Mouse (Mus musculus): ENCODE results near the gene Pla2g4d. TPM values are rescaled to one million over a fixed set of nuclear protein-coding genes. Genes with fewer than 3 reads are reported as not detected.

Pla2g4d gene
- not detected in 2 replicates for polyA plus RNA-seq (2015; fragmentation: Nextera tagmentation; extraction: Ambion mirVana)

GRCm38 (mm10) chr2:120288995-120289394 lies at the start of gene Pla2g4d:
Gene Pla2g4d, minus strand, starts transcription at chr2:120289197.
- Histone ChIP-seq H3K4me2 (no peak within 1 kb of the TSS), H3K27ac (no peak within 1 kb of the TSS), H3K4me3 (no peak within 1 kb of the TSS), H3K9me3 (replicated peaks) (no peaks in the 10 kb centered on the region), H3K36me3 (ENCODE audit: poor library complexity, severe bottlenecking) (no peaks in the 10 kb centered on the region), H3K4me1 (no peaks in the 10 kb centered on the region), H3K27me3 (no peaks in the 10 kb centered on the region), H3K9ac (no peak within 1 kb of the TSS)
- WGBS: 73% methylated on average over 5 of the region's 5 CpGs
- ATAC-seq: no peak

- no peak for ATAC-seq
- WGBS: 74% methylated on average over 2 of the region's 2 CpGs
Measured at GRCm38 (mm10) chr2:120337886-120338285, 48.9 kb upstream of the Pla2g4d start.

GRCm38 (mm10) chr2:120331575-120331974 lies 42.6 kb upstream of the Pla2g4d start:
- Histone ChIP-seq H3K9ac (no peak overlapping the region), H3K36me3 (ENCODE audit: poor library complexity, severe bottlenecking) (peaks cover 84% of the 10 kb centered on the region), H3K4me3 (no peak overlapping the region), H3K4me1 (no peaks in the 10 kb centered on the region), H3K4me2 (no peak overlapping the region), H3K27ac (no peak overlapping the region), H3K9me3 (replicated peaks) (no peaks in the 10 kb centered on the region), H3K27me3 (no peaks in the 10 kb centered on the region)
- 95% methylated on average over 4 of the region's 4 CpGs for WGBS
- no peak for ATAC-seq

More at GRCm38 (mm10) chr2:120337886-120338285, 48.9 kb upstream of the Pla2g4d start:
- Histone ChIP-seq H3K4me3 (no peak overlapping the region), H3K4me2 (no peak overlapping the region), H3K27ac (no peak overlapping the region), H3K36me3 (ENCODE audit: poor library complexity, severe bottlenecking) (peaks cover 92% of the 10 kb centered on the region), H3K9ac (no peak overlapping the region), H3K27me3 (no peaks in the 10 kb centered on the region), H3K4me1 (no peaks in the 10 kb centered on the region), H3K9me3 (replicated peaks) (no peaks in the 10 kb centered on the region)

- Histone ChIP-seq H3K9me3 (replicated peaks) (no peaks in the 10 kb centered on the region), H3K27me3 (no peaks in the 10 kb centered on the region), H3K9ac (no peak overlapping the region), H3K36me3 (ENCODE audit: poor library complexity, severe bottlenecking) (peaks cover 47% of the 10 kb centered on the region), H3K4me1 (no peaks in the 10 kb centered on the region), H3K27ac (no peak overlapping the region), H3K4me2 (no peak overlapping the region), H3K4me3 (no peak overlapping the region)
- WGBS: 78% methylated on average over 4 of the region's 4 CpGs
- ATAC-seq: no peak
Measured at GRCm38 (mm10) chr2:120315077-120315476, 26.1 kb upstream of the Pla2g4d start.

- Histone ChIP-seq H3K27me3 (no peaks in the 10 kb centered on the region), H3K9me3 (replicated peaks) (no peaks in the 10 kb centered on the region), H3K4me2 (no peak overlapping the region), H3K27ac (no peak overlapping the region), H3K4me1 (no peaks in the 10 kb centered on the region), H3K4me3 (no peak overlapping the region), H3K36me3 (ENCODE audit: poor library complexity, severe bottlenecking) (peaks cover 41% of the 10 kb centered on the region), H3K9ac (no peak overlapping the region)
- ATAC-seq: no peak
- WGBS: 89% methylated on average over 4 of the region's 4 CpGs
Measured at GRCm38 (mm10) chr2:120314487-120314886, 25.5 kb upstream of the Pla2g4d start.

GRCm38 (mm10) chr2:120313976-120314375 lies 25.0 kb upstream of the Pla2g4d start, which contains the start of gene Pla2g4f:
Gene Pla2g4f, minus strand, starts transcription at chr2:120314165.
- ATAC-seq: no peak
- WGBS: 68% methylated on average over 3 of the region's 3 CpGs
- Histone ChIP-seq H3K4me1 (no peaks in the 10 kb centered on the region), H3K9ac (no peak within 1 kb of the TSS), H3K27me3 (no peaks in the 10 kb centered on the region), H3K27ac (no peak within 1 kb of the TSS), H3K36me3 (ENCODE audit: poor library complexity, severe bottlenecking) (peaks cover 36% of the 10 kb centered on the region), H3K4me2 (no peak within 1 kb of the TSS), H3K4me3 (no peak within 1 kb of the TSS), H3K9me3 (replicated peaks) (no peaks in the 10 kb centered on the region)

GRCm38 (mm10) chr2:120312276-120312825 lies 23.4 kb upstream of the Pla2g4d start:
- Histone ChIP-seq H3K4me3 (no peak overlapping the region), H3K9ac (no peak overlapping the region), H3K4me2 (no peak overlapping the region), H3K36me3 (ENCODE audit: poor library complexity, severe bottlenecking) (peaks cover 19% of the 10 kb centered on the region), H3K4me1 (no peaks in the 10 kb centered on the region), H3K27me3 (no peaks in the 10 kb centered on the region), H3K27ac (no peak overlapping the region), H3K9me3 (replicated peaks) (no peaks in the 10 kb centered on the region)
- 89% methylated on average over 7 of the region's 7 CpGs for WGBS
- ATAC-seq: no peak

GRCm38 (mm10) chr2:120304113-120304512 lies 15.1 kb upstream of the Pla2g4d start:
- Histone ChIP-seq H3K27ac (no peak overlapping the region), H3K27me3 (no peaks in the 10 kb centered on the region), H3K9ac (no peak overlapping the region), H3K36me3 (ENCODE audit: poor library complexity, severe bottlenecking) (no peaks in the 10 kb centered on the region), H3K9me3 (replicated peaks) (no peaks in the 10 kb centered on the region), H3K4me2 (no peak overlapping the region), H3K4me3 (no peak overlapping the region), H3K4me1 (no peaks in the 10 kb centered on the region)
- WGBS: 41% methylated on average over 3 of the region's 3 CpGs
- no peak for ATAC-seq

- ATAC-seq: no peak
- 94% methylated on average over 6 of the region's 6 CpGs for WGBS
- H3K4me2 ChIP-seq: no peak overlapping the region
Measured at GRCm38 (mm10) chr2:120301076-120301475, 12.1 kb upstream of the Pla2g4d start.

GRCm38 (mm10) chr2:120299866-120300265 lies 10.9 kb upstream of the Pla2g4d start:
- Histone ChIP-seq H3K9ac (no peak overlapping the region), H3K27ac (no peak overlapping the region), H3K4me1 (no peaks in the 10 kb centered on the region), H3K36me3 (ENCODE audit: poor library complexity, severe bottlenecking) (no peaks in the 10 kb centered on the region), H3K4me2 (no peak overlapping the region), H3K4me3 (no peak overlapping the region), H3K9me3 (replicated peaks) (no peaks in the 10 kb centered on the region), H3K27me3 (no peaks in the 10 kb centered on the region)
- no peak for ATAC-seq
- WGBS: 86% methylated on average over 4 of the region's 4 CpGs

More at GRCm38 (mm10) chr2:120301076-120301475, 12.1 kb upstream of the Pla2g4d start:
- Histone ChIP-seq H3K36me3 (ENCODE audit: poor library complexity, severe bottlenecking) (no peaks in the 10 kb centered on the region), H3K27me3 (no peaks in the 10 kb centered on the region), H3K9me3 (replicated peaks) (no peaks in the 10 kb centered on the region), H3K9ac (no peak overlapping the region), H3K4me1 (no peaks in the 10 kb centered on the region), H3K4me3 (no peak overlapping the region), H3K27ac (no peak overlapping the region)

GRCm38 (mm10) chr2:120296160-120296559 lies 7.2 kb upstream of the Pla2g4d start:
- Histone ChIP-seq H3K4me2 (no peak overlapping the region), H3K9ac (no peak overlapping the region), H3K36me3 (ENCODE audit: poor library complexity, severe bottlenecking) (no peaks in the 10 kb centered on the region), H3K4me1 (no peaks in the 10 kb centered on the region), H3K9me3 (replicated peaks) (no peaks in the 10 kb centered on the region), H3K27me3 (no peaks in the 10 kb centered on the region), H3K27ac (no peak overlapping the region), H3K4me3 (no peak overlapping the region)
- ATAC-seq: no peak
- WGBS: 9% methylated on average over 2 of the region's 2 CpGs

GRCm38 (mm10) chr2:120291471-120292078 lies 2.6 kb upstream of the Pla2g4d start:
- H3K9ac ChIP-seq: no peak overlapping the region
- ATAC-seq: no peak

GRCm38 (mm10) chr2:120288401-120288800 lies 596 bp downstream of the Pla2g4d start:
- Histone ChIP-seq H3K9ac (no peak overlapping the region), H3K4me1 (no peaks in the 10 kb centered on the region), H3K27me3 (no peaks in the 10 kb centered on the region), H3K4me3 (no peak overlapping the region), H3K27ac (no peak overlapping the region), H3K9me3 (replicated peaks) (no peaks in the 10 kb centered on the region), H3K36me3 (ENCODE audit: poor library complexity, severe bottlenecking) (no peaks in the 10 kb centered on the region), H3K4me2 (no peak overlapping the region)
- ATAC-seq: no peak
- 89% methylated on average over 3 of the region's 3 CpGs for WGBS

More at GRCm38 (mm10) chr2:120291471-120292078, 2.6 kb upstream of the Pla2g4d start:
- Histone ChIP-seq H3K4me1 (no peaks in the 10 kb centered on the region), H3K4me2 (no peak overlapping the region), H3K4me3 (no peak overlapping the region), H3K27me3 (no peaks in the 10 kb centered on the region), H3K36me3 (ENCODE audit: poor library complexity, severe bottlenecking) (no peaks in the 10 kb centered on the region), H3K27ac (no peak overlapping the region), H3K9me3 (replicated peaks) (no peaks in the 10 kb centered on the region)
- 89% methylated on average over 8 of the region's 9 CpGs for WGBS

All from forebrain, embryonic 13.5 days (tissue).